6 mouse cellular contexts compared by ENCODE assay signal in the genomic region with DNA sequence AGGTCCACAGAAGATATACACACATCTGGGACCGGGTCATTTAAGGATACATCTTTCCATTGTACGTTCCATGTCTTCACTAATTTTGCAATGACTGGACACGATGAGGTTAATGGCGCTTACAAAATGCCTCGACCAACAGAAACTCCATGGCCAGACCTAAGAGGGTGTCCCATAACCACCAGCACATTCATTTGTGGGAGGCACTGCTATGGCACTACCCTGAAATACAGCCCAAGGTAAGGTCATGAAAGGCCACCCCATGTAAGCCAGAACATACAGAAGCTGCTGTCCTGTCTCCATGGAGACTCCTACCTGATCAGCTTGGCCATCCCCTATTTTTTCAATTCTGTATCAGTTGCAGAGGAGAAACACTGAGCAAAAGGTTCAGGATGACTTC.
"Had no signal": no experiment of that assay in that cellular context is flagged by ENCODE, and none has a peak within 500 bp of the region (broad histone marks: within the 10 kb centered on the region; RNA-seq: fewer than 3 reads in every experiment).

No protein-coding gene starts in this region.

- H3K27me3 ChIP-seq: neural tube, embryonic 13.5 days; neural tube, embryonic 15.5 days had no signal

- H3K9me3 ChIP-seq: neural tube, embryonic 15.5 days had no signal

- H3K9ac ChIP-seq: liver, embryonic 14.5 days; lung, embryonic 14.5 days; neural tube, embryonic 13.5 days; neural tube, embryonic 15.5 days had no signal

- H3K4me3 ChIP-seq: myocyte; neural tube, embryonic 13.5 days had no signal

- H3K36me3 ChIP-seq: midbrain, embryonic 10.5 days; neural tube, embryonic 15.5 days had no signal

- H3K27ac ChIP-seq: liver, embryonic 14.5 days; midbrain, embryonic 10.5 days; neural tube, embryonic 15.5 days had no signal
